Mouse (Mus musculus) liver, postnatal 0 days (tissue): ENCODE measurements at regions not wholly inside any gene's neighbourhood (a gene's known extent, or its start where the extent isn't known, plus 50 kb on each side); places are given as distances from the start of the nearest gene placed in this dataset.

Experiments
- ATAC-seq: fragments of 200-750 bp; cut with Nextera tagmentation; 2 replicates; pipeline ENCODE4 v1.8.0; 2017; ENCODE audit warnings: mild to moderate bottlenecking, moderate library complexity
- DNase-seq: peaks from one replicate; pipeline ENCODE4 v3.0.0-alpha.2; 2016
- H3K27ac ChIP-seq: fragments of 300-500 bp; sonication (generic); 2 replicates; pipeline ENCODE4 v1.5.1; 2014; ENCODE audit warnings: antibody characterized with exemption, moderate library complexity, mild to moderate bottlenecking, low read depth
- H3K27me3 ChIP-seq: fragments of 300-500 bp; sonication (generic); 2 replicates; pipeline ENCODE4 v1.6.1; 2014; ENCODE audit warnings: low read length, control low read depth, mixed read lengths; ENCODE audit not compliant: insufficient read depth
- H3K36me3 ChIP-seq: fragments of 300-500 bp; sonication (generic); replicated peaks from 2 replicates; pipeline ENCODE4 v1.6.1; 2014; ENCODE audit warnings: mild to moderate bottlenecking, control low read depth, low read length, moderate library complexity, mixed read lengths; ENCODE audit not compliant: insufficient read depth
- H3K4me1 ChIP-seq: fragments of 300-500 bp; sonication (generic); 2 replicates; pipeline ENCODE4 v1.6.1; 2014; ENCODE audit warnings: antibody characterized with exemption, mild to moderate bottlenecking, control low read depth; ENCODE audit not compliant: insufficient read depth
- H3K4me2 ChIP-seq: fragments of 300-500 bp; sonication (generic); 2 replicates; pipeline ENCODE4 v1.6.1; 2014; ENCODE audit warnings: low read depth, mild to moderate bottlenecking, low read length, moderate library complexity, mixed read lengths
- H3K4me3 ChIP-seq: fragments of 300-500 bp; sonication (generic); 2 replicates; pipeline ENCODE4 v1.5.1; 2014; ENCODE audit warnings: low read depth, low read length
- H3K9ac ChIP-seq: fragments of 300-500 bp; sonication (generic); replicated peaks from 2 replicates; pipeline ENCODE4 v1.6.1; 2014; ENCODE audit warnings: mild to moderate bottlenecking, moderate library complexity
- H3K9me3 ChIP-seq: fragments of 300-500 bp; sonication (generic); 2 replicates; pipeline ENCODE4 v1.6.1; 2016; ENCODE audit warnings: mild to moderate bottlenecking, control low read depth, low read length, mixed read lengths
- CTCF ChIP-seq: sonication (generic); IDR thresholded peaks from 2 replicates; pipeline ENCODE4 v1.5.1; 2016; ENCODE audit warnings: antibody characterized with exemption, low read depth
- EP300 ChIP-seq: IDR thresholded peaks from 2 replicates; pipeline ENCODE4 v1.6.1; 2016; ENCODE audit warnings: antibody characterized with exemption, low read depth, mild to moderate bottlenecking
- WGBS: fragments of 180-500 bp; shearing (Covaris S2); extraction: QIAGEN DNeasy Blood & Tissue Kit; methylation state at CpG from one replicate; pipeline ENCODE4 v1.1.7; 2014; ENCODE audit not compliant: insufficient replicate concordance; 5-methylcytosine and 5-hydroxymethylcytosine counted together

DNA sequence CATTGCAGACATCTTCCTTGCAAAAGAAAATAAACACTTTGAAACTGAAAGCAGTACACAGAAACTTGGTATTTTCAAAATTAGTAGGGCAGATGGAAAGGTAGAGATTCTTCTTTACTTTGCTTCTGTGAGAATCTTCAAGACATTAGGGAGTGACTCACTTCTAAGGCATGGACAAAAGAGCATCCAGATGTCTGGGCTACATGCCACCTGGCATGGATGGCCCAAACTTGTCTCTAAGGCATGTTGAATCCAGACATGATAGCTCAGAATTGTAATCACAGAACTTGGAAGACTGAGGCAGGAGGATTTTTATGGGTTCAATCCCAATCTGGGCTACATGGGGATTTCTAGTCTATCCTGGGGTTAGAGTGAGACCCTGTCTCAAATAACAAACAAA lies 58.4 kb downstream of the Ly6f start:
- DNase-seq (no peak), ATAC-seq (no peak)
- TF ChIP-seq CTCF, result no peak
- TF ChIP-seq EP300, result no peak
- Histone ChIP-seq H3K4me2 (no peak overlapping the region), H3K36me3 (no peaks in the 10 kb centered on the region), H3K9me3 (peaks cover 14% of the 10 kb centered on the region), H3K27me3 (no peaks in the 10 kb centered on the region), H3K4me1 (no peaks in the 10 kb centered on the region), H3K9ac (no peak overlapping the region), H3K4me3 (no peak overlapping the region), H3K27ac (no peak overlapping the region)

DNA sequence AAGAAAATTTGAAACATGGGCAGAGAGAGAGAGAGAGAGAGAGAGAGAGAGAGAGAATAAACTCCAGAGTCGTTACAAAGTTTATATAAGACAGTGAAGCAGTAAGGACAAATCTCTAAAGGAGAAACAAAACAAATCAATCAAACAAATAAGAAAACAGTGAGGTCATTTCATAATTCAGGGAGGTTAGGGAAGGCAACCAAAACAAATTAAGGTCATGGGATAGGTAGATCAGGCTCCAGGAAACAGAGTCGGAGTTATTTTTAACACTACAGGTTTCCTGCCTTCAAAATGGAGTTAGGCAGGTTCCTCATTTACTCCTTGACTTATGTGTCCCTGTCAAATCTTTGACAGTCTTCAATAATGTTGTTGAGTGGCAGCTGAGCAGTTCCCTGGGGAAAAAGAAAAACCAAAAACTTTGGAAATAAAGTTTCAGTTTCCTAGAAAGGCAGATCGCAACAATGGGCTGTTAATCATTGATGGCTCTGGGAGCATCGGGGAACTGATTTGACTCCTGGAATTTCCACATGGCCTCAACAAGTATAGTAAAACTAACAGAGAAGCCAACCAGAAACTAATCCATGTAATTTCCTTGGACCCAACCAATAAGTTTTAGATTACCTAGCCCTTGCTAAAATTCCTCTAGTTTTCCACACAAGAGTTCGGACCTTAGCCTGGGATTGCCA lies 88.0 kb downstream of the Ly6f start:
- Histone ChIP-seq H3K27me3 (no peaks in the 10 kb centered on the region), H3K27ac (peak overlapping the region; percentile 77), H3K36me3 (no peaks in the 10 kb centered on the region), H3K4me3 (no peak overlapping the region), H3K4me2 (no peak overlapping the region), H3K4me1 (no peaks in the 10 kb centered on the region; the same call in 1 of the 2 replicates), H3K9me3 (no peaks in the 10 kb centered on the region), H3K9ac (no peak overlapping the region)
- ATAC-seq (peak; percentile 86), DNase-seq (peak; percentile 17)
- 44% methylated on average over 5 of the region's 5 CpGs for WGBS
- TF ChIP-seq EP300, result no peak
- TF ChIP-seq CTCF, result no peak

GRCm38 (mm10) chr15:75371618-75372017 lies 103.4 kb downstream of the Ly6f start:
- no peak overlapping the region for H3K27ac ChIP-seq
- DNase-seq, result no peak
- H3K4me2 ChIP-seq, result no peak overlapping the region
- H3K36me3 ChIP-seq, result no peaks in the 10 kb centered on the region
- no peaks in the 10 kb centered on the region for H3K9me3 ChIP-seq
- 74% methylated on average over 4 of the region's 4 CpGs for WGBS
- H3K9ac ChIP-seq, result no peak overlapping the region
- no peaks in the 10 kb centered on the region for H3K4me1 ChIP-seq
- no peak overlapping the region for H3K4me3 ChIP-seq
- no peak for ATAC-seq
- H3K27me3 ChIP-seq, result no peaks in the 10 kb centered on the region
- TF ChIP-seq CTCF (no peak), EP300 (no peak)

GRCm38 (mm10) chr15:75376391-75377100 lies 108.3 kb downstream of the Ly6f start:
- no peak for ATAC-seq
- no peak for DNase-seq
- Histone ChIP-seq H3K4me1 (no peaks in the 10 kb centered on the region), H3K9ac (no peak overlapping the region), H3K36me3 (no peaks in the 10 kb centered on the region), H3K27me3 (no peaks in the 10 kb centered on the region), H3K9me3 (no peaks in the 10 kb centered on the region), H3K4me2 (no peak overlapping the region), H3K27ac (no peak overlapping the region), H3K4me3 (no peak overlapping the region)
- TF ChIP-seq CTCF, result no peak
- no peak for TF ChIP-seq EP300
- WGBS, result 73% methylated on average over 1 of the region's 1 CpGs

- TF ChIP-seq CTCF (no peak), EP300 (no peak)
- Histone ChIP-seq H3K4me2 (no peak overlapping the region), H3K9ac (no peak overlapping the region), H3K27me3 (no peaks in the 10 kb centered on the region), H3K27ac (no peak overlapping the region), H3K36me3 (no peaks in the 10 kb centered on the region), H3K4me1 (no peaks in the 10 kb centered on the region), H3K4me3 (no peak overlapping the region), H3K9me3 (no peaks in the 10 kb centered on the region)
- 69% methylated on average over 3 of the region's 3 CpGs for WGBS
- DNase-seq (no peak), ATAC-seq (no peak)
Measured at GRCm38 (mm10) chr15:75378136-75378535, 109.9 kb downstream of the Ly6f start.

DNA sequence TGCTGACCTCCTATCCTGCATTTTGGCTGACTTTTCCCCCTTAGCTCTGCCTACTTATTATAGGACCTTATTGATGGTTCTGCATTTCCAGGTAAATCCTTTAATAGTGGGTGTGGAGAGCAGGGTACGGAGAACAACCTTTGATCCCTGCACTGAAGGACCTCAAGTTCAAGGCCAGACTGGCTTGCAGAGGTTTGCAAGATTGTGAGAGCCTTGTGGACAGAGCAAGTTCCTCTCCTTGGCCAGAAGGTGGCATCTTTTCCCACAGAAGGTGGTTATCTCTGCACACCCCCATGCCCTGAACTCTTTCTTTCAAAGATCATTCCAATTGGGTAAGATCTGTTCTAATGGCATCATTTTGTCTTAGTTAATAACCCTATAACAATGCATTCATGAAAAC lies 111.6 kb downstream of the Ly6f start:
- no peak for DNase-seq
- Histone ChIP-seq H3K4me3 (no peak overlapping the region), H3K36me3 (no peaks in the 10 kb centered on the region), H3K27me3 (no peaks in the 10 kb centered on the region), H3K9ac (no peak overlapping the region), H3K4me2 (no peak overlapping the region), H3K4me1 (no peaks in the 10 kb centered on the region), H3K27ac (no peak overlapping the region), H3K9me3 (no peaks in the 10 kb centered on the region)
- TF ChIP-seq CTCF (peak; percentile 44), EP300 (no peak)
- 74% methylated on average over 1 of the region's 1 CpGs for WGBS
- no peak for ATAC-seq
